Mouse (Mus musculus) cerebellum, adult 2 months (tissue): ENCODE results near the gene Dennd6b.

Source experiments
- CTCF ChIP-seq: fragments of 200-500 bp; IDR thresholded peaks from 2 replicates; pipeline ENCODE4 v1.5.1; 2011; ENCODE audit warnings: low read depth, mild to moderate bottlenecking, control low read depth, low read length, moderate library complexity, borderline replicate concordance; ENCODE audit not compliant: insufficient read depth
- POLR2A ChIP-seq: fragments of 200-500 bp; IDR thresholded peaks from 2 replicates; pipeline ENCODE4 v1.6.1; 2011; ENCODE audit warnings: low read length, control low read depth, borderline replicate concordance; ENCODE audit not compliant: insufficient read depth

DNA sequence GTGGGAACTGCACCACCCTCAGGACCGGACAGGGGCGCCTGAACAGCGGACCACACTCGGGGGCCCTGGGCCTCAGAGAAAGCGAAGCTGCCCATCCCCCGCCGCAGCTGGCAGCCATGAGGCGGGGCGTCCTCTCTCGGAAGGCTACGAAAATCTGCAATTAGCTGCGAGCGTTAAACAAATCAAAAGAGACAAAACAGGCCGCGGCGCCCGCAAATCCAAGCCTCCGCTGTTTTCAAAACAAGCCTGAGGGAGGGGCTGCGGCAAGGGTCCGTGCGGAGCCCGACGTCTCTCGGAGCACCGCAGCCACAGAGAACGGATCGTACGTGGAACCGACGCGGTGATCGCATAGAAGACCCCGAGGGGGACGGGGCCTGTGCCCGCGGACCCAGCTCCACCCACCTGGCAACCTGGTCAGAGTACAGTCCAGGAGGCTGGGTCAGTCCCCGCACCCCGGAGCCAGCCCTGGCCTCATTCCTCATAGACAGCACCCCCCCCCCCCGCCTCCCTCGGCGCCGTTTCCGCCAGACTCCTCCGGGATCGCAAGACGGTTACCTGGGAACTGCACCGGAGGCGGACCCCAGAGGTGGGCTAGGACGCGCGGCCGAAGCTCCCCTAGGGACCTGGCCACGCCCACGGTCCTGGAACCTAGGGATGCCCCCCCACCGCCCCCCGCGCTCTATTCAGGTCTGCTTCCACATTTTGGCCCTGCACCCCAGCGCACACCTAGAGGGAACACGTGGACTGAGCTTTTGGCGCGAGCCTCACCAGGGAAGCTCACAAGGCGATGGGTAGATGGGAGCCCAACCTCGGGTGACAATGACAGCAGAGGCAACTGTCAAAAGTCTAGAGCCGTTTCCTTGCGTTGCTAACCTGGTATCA lies 23.0 kb downstream of the Dennd6b start:
- TF ChIP-seq CTCF (no peak), POLR2A (no peak)
